Mouse (Mus musculus) myocyte (in vitro differentiated cells): ENCODE results near the gene Trmt10b.

ENCODE experiments used
- MAX ChIP-seq: IDR thresholded peaks from one replicate; pipeline ENCODE4 v1.6.1; 2011; ENCODE audit warnings: low read depth, mild to moderate bottlenecking, control low read depth
- POLR2A ChIP-seq: IDR thresholded peaks from one replicate; pipeline ENCODE4 v1.6.1; 2011; ENCODE audit warnings: low read depth, mild to moderate bottlenecking, control low read depth, moderate library complexity; ENCODE audit not compliant: insufficient read length
- POLR2AphosphoS2 ChIP-seq: IDR thresholded peaks from one replicate; pipeline ENCODE4 v1.6.1; 2011; ENCODE audit warnings: low read depth, control low read depth; ENCODE audit not compliant: insufficient read length
- TCF3 ChIP-seq: IDR thresholded peaks from one replicate; pipeline ENCODE4 v1.6.1; 2011; ENCODE audit warnings: low read depth, control low read depth; ENCODE audit not compliant: insufficient read length

- no peak for TF ChIP-seq POLR2A
- no peak for TF ChIP-seq POLR2AphosphoS2
- no peak for TF ChIP-seq TCF3
- no peak for TF ChIP-seq MAX
Observed at GRCm38 (mm10) chr4:45251265-45251664, 45.7 kb upstream of the Trmt10b start.
